Mouse (Mus musculus): ENCODE results near the gene Gm5475.

DNA sequence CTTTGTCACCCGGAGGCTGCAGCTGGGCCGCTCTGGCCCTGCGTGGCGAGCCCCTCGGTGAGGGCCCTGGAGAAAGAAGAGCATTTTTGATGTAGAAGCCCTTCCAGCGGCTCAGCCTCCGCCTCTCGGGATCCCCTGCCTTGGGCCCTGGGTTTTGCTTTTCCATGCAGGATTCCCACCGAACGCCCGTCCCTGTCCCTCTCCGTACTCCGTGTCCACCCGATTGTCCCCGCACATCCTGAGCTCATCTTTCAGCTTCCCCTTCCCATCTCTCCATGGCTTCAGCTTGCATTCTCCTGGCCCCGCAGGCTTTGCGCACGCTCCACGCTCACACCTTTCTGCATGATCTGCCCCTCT lies 47.2 kb downstream of the Gm5475 start:
- TF ChIP-seq GATA1 (IDR thresholded peaks at IDR 0.05; ENCODE audit: borderline replicate concordance, low read length) (no peak), FLI1 (IDR thresholded peaks at IDR 0.05; ENCODE audit: low read length) (no peak)
